Mouse (Mus musculus) ES-Bruce4 (cell line): ENCODE data around the gene Gins2.

Source experiments
- CTCF ChIP-seq: IDR thresholded peaks from one replicate; pipeline ENCODE4 v1.8.1; 2011; ENCODE audit warnings: low read depth, low read length
- EP300 ChIP-seq: IDR thresholded peaks from 2 replicates; pipeline ENCODE4 v1.6.1; 2011; ENCODE audit warnings: low read depth, low read length; ENCODE audit not compliant: insufficient read depth

GRCm38 (mm10) chr8:120622161-120622560 is 33.1 kb upstream of the Gins2 start:
- TF ChIP-seq EP300: no peak
- TF ChIP-seq CTCF: no peak
